Mouse (Mus musculus): ENCODE data around the gene Ttc5.
"Not testable (repeated sequence)": the region's sequence is repeated elsewhere in the genome, so short reads cannot be mapped to it uniquely, and the experiment has no call there.

The Ttc5 gene

DNA sequence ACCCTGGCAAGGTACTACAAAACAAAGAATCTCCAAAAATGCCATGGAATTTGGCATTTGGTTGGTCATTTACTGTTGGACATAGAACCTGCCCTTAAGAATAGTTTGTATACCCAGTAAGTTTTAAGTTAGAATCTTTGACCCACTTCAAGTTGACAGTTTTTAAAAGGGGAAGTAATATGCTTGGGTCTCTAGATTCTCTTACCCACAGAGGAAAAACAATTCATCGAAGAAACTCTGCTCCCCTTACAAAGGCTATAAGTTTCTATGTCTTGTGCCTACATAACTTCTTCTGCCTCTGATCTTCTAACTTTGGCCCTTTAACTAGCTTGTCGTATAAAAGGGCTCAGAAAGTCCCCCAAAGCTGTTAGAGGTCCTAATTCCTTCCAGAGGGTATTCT is 45.0 kb downstream of the Ttc5 start:
- Histone ChIP-seq H3K27me3 (ENCODE audit: insufficient read depth, low read length) (no peaks in the 10 kb centered on the region), H3K36me3 (ENCODE audit: insufficient read depth, low read length) (no peaks in the 10 kb centered on the region), H3K4me3 (replicated peaks; ENCODE audit: low read length) (no peak overlapping the region), H3K4me1 (replicated peaks; ENCODE audit: low read depth, low read length) (no peaks in the 10 kb centered on the region), H3K9me3 (ENCODE audit: low read length) (no peaks in the 10 kb centered on the region)
- TF ChIP-seq NANOG (IDR thresholded peaks at IDR 0.05; ENCODE audit: borderline replicate concordance, low read length) (no peak), POU5F1 (IDR thresholded peaks at IDR 0.05; ENCODE audit: borderline replicate concordance, low read length) (no peak), CTCF (conservative IDR thresholded peaks at IDR 0.05; ENCODE audit: low read length) (no peak)

DNA sequence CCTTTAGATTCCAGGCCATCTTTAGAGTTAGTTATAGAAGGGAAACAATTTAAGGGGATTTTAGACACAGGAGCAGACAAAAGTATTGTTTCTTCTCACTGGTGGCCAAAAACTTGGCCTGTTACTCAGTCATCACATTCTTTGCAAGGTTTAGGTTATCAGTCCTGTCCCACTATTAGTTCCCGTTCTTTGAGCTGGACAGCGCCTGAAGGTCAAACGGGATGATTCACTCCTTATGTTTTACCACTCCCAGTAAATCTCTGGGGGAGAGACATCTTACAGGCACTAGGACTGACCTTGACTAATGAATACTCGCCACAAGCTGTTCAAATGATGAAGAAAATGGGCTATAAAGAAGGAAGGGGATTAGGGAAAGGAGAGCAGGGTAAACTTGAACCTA is 62.9 kb downstream of the Ttc5 start:
- not testable (repeated sequence) for H3K36me3 ChIP-seq (ENCODE audit: insufficient read depth, low read length); H3K4me1 ChIP-seq (replicated peaks; ENCODE audit: low read depth, low read length); H3K4me3 ChIP-seq (replicated peaks; ENCODE audit: low read length); H3K27me3 ChIP-seq (ENCODE audit: insufficient read depth, low read length)
- H3K9me3 ChIP-seq (ENCODE audit: low read length): peaks cover 49% of the 10 kb centered on the region

DNA sequence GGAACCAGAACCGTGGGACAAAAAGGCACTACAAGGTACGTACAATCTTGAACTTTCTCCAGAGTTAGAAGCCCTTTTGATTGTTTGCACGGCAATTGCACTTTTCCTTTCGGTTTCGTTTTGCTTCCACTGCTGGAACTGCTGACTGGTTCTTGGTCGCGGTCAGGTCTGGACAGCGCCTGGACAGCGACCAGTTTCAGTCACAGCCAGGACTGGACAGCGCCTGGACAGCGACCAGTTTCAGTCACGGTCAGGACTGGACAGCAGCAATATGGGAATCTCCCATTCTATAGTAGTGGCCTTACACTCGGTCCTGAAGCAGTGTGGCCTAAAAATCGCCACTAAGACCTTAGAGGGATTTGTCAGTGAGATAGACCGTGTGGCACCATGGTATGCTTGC is 65.4 kb downstream of the Ttc5 start:
- not testable (repeated sequence) for H3K36me3 ChIP-seq (ENCODE audit: insufficient read depth, low read length); H3K4me3 ChIP-seq (replicated peaks; ENCODE audit: low read length); H3K4me1 ChIP-seq (replicated peaks; ENCODE audit: low read depth, low read length); H3K27me3 ChIP-seq (ENCODE audit: insufficient read depth, low read length)
- peaks cover 65% of the 10 kb centered on the region for H3K9me3 ChIP-seq (ENCODE audit: low read length)

Data from E14TG2a.4 (cell line).